Mouse (Mus musculus): Measurements from ENCODE around the gene A630073D07Rik.
"Not testable (repeated sequence)": the region's sequence is repeated elsewhere in the genome, so short reads cannot be mapped to it uniquely, and the experiment has no call there.

Gene A630073D07Rik

GRCm38 (mm10) chr6:132651426-132651825, at the start of gene A630073D07Rik:
Gene A630073D07Rik, minus strand, starts transcription at chr6:132651526.
- DNase-seq (ENCODE audit: low spot score in 2 of 2), result no peak

GRCm38 (mm10) chr6:132700907-132701306, 49.6 kb upstream of the A630073D07Rik start, which contains the start of gene Tas2r121:
Gene Tas2r121, minus strand, starts transcription at chr6:132701007.
- DNase-seq (ENCODE audit: low spot score in 2 of 2), result no peak

- DNase-seq (ENCODE audit: low spot score in 2 of 2), result not testable (repeated sequence)
Measured at GRCm38 (mm10) chr6:132691596-132691995, 40.3 kb upstream of the A630073D07Rik start.

GRCm38 (mm10) chr6:132656653-132657052, 5.3 kb upstream of the A630073D07Rik start, which contains the start of gene Tas2r120:
Gene Tas2r120, plus strand, starts transcription at chr6:132656953.
- DNase-seq (ENCODE audit: low spot score in 2 of 2), result no peak

- no peak for DNase-seq (ENCODE audit: low spot score in 2 of 2)
Measured at GRCm38 (mm10) chr6:132649399-132649798, 1.9 kb downstream of the A630073D07Rik start.

- DNase-seq (ENCODE audit: low spot score in 2 of 2), result not testable (repeated sequence)
Measured at GRCm38 (mm10) chr6:132595613-132596012, 55.7 kb downstream of the A630073D07Rik start, which contains the start of gene Prp2. Gene Prp2, plus strand, starts transcription at chr6:132595913.
